Mouse (Mus musculus): ENCODE data around the gene Tspan32.

The Tspan32 gene

GRCm38 (mm10) chr7:143008370-143008926 is 3.6 kb downstream of the Tspan32 start:
- no peak for DNase-seq

GRCm38 (mm10) chr7:143008996-143009665 is 4.3 kb downstream of the Tspan32 start:
- DNase-seq, result no peak

- no peak for DNase-seq
Observed at GRCm38 (mm10) chr7:143009996-143010395, 5.2 kb downstream of the Tspan32 start.

- DNase-seq, result no peak
Observed at GRCm38 (mm10) chr7:143011226-143011625, 6.4 kb downstream of the Tspan32 start.

- DNase-seq, result no peak
Observed at GRCm38 (mm10) chr7:143012230-143012875, 7.5 kb downstream of the Tspan32 start.

- DNase-seq, result peak; percentile 80
Observed at GRCm38 (mm10) chr7:143013420-143014178, 8.8 kb downstream of the Tspan32 start.

- DNase-seq, result no peak
Observed at GRCm38 (mm10) chr7:143014862-143015659, 10.2 kb downstream of the Tspan32 start.

- peak; percentile 30 for DNase-seq
Observed at GRCm38 (mm10) chr7:143015755-143016423, 11.0 kb downstream of the Tspan32 start.

GRCm38 (mm10) chr7:143016424-143017142 is 11.7 kb downstream of the Tspan32 start:
- DNase-seq, result no peak

- no peak for DNase-seq
Observed at GRCm38 (mm10) chr7:143017181-143017580, 12.3 kb downstream of the Tspan32 start.

GRCm38 (mm10) chr7:143020040-143020439 is 15.2 kb downstream of the Tspan32 start:
- no peak for DNase-seq

- no peak for DNase-seq
Observed at GRCm38 (mm10) chr7:143020764-143021163, 15.9 kb downstream of the Tspan32 start.

- no peak for DNase-seq
Observed at GRCm38 (mm10) chr7:143021356-143022164, 16.7 kb downstream of the Tspan32 start.

- no peak for DNase-seq
Observed at GRCm38 (mm10) chr7:143023499-143023898, 18.7 kb downstream of the Tspan32 start.

- DNase-seq, result no peak
Observed at GRCm38 (mm10) chr7:143024293-143024692, 19.4 kb downstream of the Tspan32 start.

GRCm38 (mm10) chr7:143025496-143025895 is 20.6 kb downstream of the Tspan32 start:
- DNase-seq, result no peak

GRCm38 (mm10) chr7:143027196-143027595 is 22.4 kb downstream of the Tspan32 start:
- DNase-seq, result no peak

GRCm38 (mm10) chr7:143031816-143032215 is 27.0 kb downstream of the Tspan32 start:
- DNase-seq, result no peak

- no peak for DNase-seq
Observed at GRCm38 (mm10) chr7:143033581-143033980, 28.7 kb downstream of the Tspan32 start.

GRCm38 (mm10) chr7:143034112-143034511 is 29.3 kb downstream of the Tspan32 start:
- no peak for DNase-seq
